Mouse (Mus musculus): ENCODE results near the gene Rftn1.

DNA sequence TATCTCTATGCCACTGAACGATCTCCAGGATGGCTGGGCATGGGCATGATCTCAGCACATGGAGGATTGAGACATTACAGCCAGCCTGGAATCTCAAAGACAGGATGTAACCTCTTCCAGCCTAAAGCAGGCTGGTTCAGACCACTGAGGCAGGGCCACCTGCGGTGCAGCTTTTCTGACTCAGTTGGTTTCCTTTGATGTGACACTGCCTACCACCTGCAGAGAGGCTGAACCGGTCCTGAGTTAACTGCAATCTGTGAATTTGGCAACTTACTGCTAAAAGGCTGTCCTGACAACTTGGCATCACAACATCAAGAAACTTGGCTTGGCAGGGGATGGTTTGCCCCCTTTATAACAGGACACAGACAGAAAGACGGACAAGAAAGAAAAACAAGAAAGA is 103.6 kb downstream of the Rftn1 start:
- TF ChIP-seq CTCF (conservative IDR thresholded peaks at IDR 0.05; ENCODE audit: insufficient read depth, insufficient read length, low read depth, low read length) (no peak), POLR2A (IDR thresholded peaks at IDR 0.05; ENCODE audit: low read depth, low read length) (no peak)
